Mouse (Mus musculus) kidney, postnatal 0 days (tissue): Measurements from ENCODE around the gene Cuta. TPM values are rescaled to one million over a fixed set of nuclear protein-coding genes. Genes with fewer than 3 reads are reported as not detected.
"Not testable (repeated sequence)": the region's sequence is repeated elsewhere in the genome, so short reads cannot be mapped to it uniquely, and the experiment has no call there.

Experiments used
- ATAC-seq: fragments of 200-750 bp; cut with Nextera tagmentation; replicated peaks from 2 replicates; pipeline ENCODE4 v1.8.0; 2017; ENCODE audit warnings: low read depth, moderate number of reproducible peaks, moderate TSS enrichment, moderate library complexity; ENCODE audit not compliant: low FRiP score
- DNase-seq: peaks from one replicate; pipeline ENCODE4 v3.0.0-alpha.2; 2016; ENCODE audit warnings: low spot score
- H3K27ac ChIP-seq: fragments of 300-500 bp; sonication (generic); 2 replicates; pipeline ENCODE4 v1.5.1; 2014; ENCODE audit warnings: mild to moderate bottlenecking
- H3K27me3 ChIP-seq: fragments of 300-500 bp; sonication (generic); 2 replicates; pipeline ENCODE4 v1.6.1; 2014; ENCODE audit warnings: low read length, mixed read lengths; ENCODE audit not compliant: insufficient read depth
- H3K36me3 ChIP-seq: fragments of 300-500 bp; sonication (generic); 2 replicates; pipeline ENCODE4 v1.6.1; 2014; ENCODE audit warnings: low read length, mixed read lengths; ENCODE audit not compliant: insufficient read depth
- H3K4me1 ChIP-seq: fragments of 300-500 bp; sonication (generic); replicated peaks from 2 replicates; pipeline ENCODE4 v1.6.1; 2014; ENCODE audit warnings: antibody characterized with exemption, low read length, mixed read lengths; ENCODE audit not compliant: insufficient read depth
- H3K4me2 ChIP-seq: fragments of 300-500 bp; sonication (generic); 2 replicates; pipeline ENCODE4 v1.6.1; 2014; ENCODE audit warnings: mild to moderate bottlenecking, low read length, moderate library complexity, mixed read lengths
- H3K4me3 ChIP-seq: fragments of 300-500 bp; sonication (generic); replicated peaks from 2 replicates; pipeline ENCODE4 v1.5.1; 2014; ENCODE audit warnings: low read depth, low read length
- H3K9ac ChIP-seq: fragments of 300-500 bp; sonication (generic); 2 replicates; pipeline ENCODE4 v1.6.1; 2014; ENCODE audit warnings: low read depth, low read length
- H3K9me3 ChIP-seq: fragments of 300-500 bp; sonication (generic); replicated peaks from 2 replicates; pipeline ENCODE4 v1.6.1; 2016; ENCODE audit warnings: low read length, inconsistent platforms, mixed read lengths
- CTCF ChIP-seq: IDR thresholded peaks from 2 replicates; pipeline ENCODE4 v1.5.1; 2016; ENCODE audit warnings: antibody characterized with exemption, low read depth, mild to moderate bottlenecking, moderate library complexity
- WGBS: fragments of 180-500 bp; shearing (Covaris S2); extraction: QIAGEN DNeasy Blood & Tissue Kit; methylation state at CpG from one replicate; pipeline ENCODE4 v1.1.7; 2014; 5-methylcytosine and 5-hydroxymethylcytosine counted together
- polyA plus RNA-seq: library from polyadenylated mRNA; unstranded; fragments of >200 nt; fragmentation: Nextera tagmentation; extraction: Ambion mirVana; gene quantifications from 2 replicates; pipeline ENCODE4 v1.2.1, GENCODE M21; 2015

The Cuta gene
- polyA plus RNA-seq, 1 experiment from 2014 or later = 227 TPM

DNA sequence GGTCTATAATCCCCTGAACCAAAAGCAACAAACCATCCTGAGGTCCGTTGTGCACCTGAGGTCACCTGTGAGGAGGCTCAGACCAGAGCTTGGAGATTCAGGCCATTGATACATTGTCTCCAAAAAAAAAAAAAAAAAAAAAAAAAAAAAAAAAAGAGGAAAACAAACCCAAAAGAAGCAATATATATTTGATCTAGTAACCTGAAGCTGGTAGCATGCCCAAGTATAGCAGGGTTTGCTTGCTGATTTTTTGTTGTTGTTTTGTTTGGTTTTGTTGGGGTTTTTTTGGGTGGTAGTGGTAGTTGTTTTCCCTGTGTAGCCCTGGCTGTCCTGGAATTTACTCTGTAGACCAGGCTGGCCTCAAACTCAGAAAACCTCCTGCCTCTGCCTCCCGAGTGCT is 21.0 kb downstream of the Cuta start:
- DNase-seq = no peak
- no peak overlapping the region for H3K4me3 ChIP-seq
- H3K27me3 ChIP-seq = no peaks in the 10 kb centered on the region
- no peak overlapping the region for H3K27ac ChIP-seq
- H3K4me2 ChIP-seq = peak overlapping the region; percentile 66
- ATAC-seq = no peak
- no peaks in the 10 kb centered on the region for H3K4me1 ChIP-seq
- H3K9ac ChIP-seq = no peak overlapping the region
- 78% methylated on average over 2 of the region's 2 CpGs for WGBS
- H3K36me3 ChIP-seq = no peaks in the 10 kb centered on the region
- TF ChIP-seq CTCF = no peak
- no peaks in the 10 kb centered on the region for H3K9me3 ChIP-seq

DNA sequence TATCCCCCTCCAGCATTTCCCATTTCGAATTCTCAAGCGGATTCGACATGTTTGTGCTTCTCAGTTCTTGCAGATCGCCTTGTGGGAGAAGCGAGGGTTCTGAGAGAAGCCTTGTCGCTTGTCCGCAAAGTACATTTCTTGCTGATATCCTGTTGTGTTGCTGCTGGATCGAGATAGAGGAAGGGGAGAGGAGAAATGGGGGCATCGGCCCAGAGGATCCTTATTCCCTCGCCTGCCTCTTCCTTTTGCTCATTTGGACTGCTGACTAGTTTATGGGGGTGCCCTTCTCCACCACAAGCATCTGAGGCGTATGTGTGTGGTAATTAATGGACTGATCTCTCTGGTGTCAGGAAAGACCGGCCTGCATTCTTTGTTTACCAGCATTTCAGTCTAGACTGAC is 21.8 kb downstream of the Cuta start:
- Histone ChIP-seq H3K9ac (peak overlapping the region; percentile 64), H3K4me2 (peak overlapping the region; percentile 66), H3K4me3 (peak overlapping the region; percentile 65)
- 0% methylated on average over 12 of the region's 12 CpGs for WGBS
- not testable (repeated sequence) for H3K27ac ChIP-seq, H3K36me3 ChIP-seq, DNase-seq, H3K9me3 ChIP-seq, H3K4me1 ChIP-seq, ATAC-seq, H3K27me3 ChIP-seq

DNA sequence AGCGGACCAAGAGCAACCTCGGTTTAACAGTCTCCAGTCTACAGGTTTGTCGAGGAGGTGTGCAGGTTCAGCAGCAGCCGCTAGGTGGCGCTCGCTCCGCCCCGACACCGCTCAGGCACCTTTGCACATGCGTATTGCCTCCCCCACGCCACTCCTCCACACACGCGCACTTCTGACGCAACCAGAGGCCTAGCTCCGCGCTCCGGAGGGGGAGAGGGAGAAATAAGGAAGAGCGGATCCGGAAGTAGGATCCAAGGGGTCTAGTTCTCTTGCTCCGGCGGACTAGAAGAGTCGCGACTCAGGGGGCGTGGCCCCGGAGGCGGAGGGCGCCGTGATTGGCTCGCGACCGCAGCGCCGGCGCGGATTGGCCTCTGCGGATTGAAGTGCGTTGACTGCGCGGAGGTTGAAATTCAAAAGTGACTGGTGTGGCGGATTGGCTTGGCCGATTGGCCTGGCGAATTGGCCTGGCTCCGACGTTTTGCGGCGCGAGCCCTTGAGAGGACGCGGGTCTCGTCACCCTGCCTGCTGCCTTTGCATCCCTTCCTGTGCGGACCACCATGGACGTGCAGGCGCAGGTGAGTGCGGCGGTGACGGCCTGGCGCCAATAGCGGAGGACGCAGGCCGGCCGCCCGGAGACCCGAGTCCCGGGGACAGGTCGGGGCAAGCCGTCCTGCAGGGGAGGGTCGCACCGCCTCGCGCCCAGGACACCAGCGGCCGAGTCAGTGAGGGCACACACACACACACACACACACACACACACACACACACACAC is 22.5 kb downstream of the Cuta start, which contains the start of gene Kifc5b:
Gene Kifc5b, plus strand, starts transcription at position 381 of the 772 bp plus-strand sequence.
- WGBS = under 1% methylated on average over 72 of the region's 72 CpGs
- Histone ChIP-seq H3K27ac (no peak within 1 kb of the TSS; the same call in 1 of the 2 replicates), H3K27me3 (no peaks in the 10 kb centered on the region), H3K4me3 (peak within 1 kb of the TSS; percentile 65), H3K36me3 (no peaks in the 10 kb centered on the region), H3K9ac (peak within 1 kb of the TSS; percentile 64), H3K4me1 (no peaks in the 10 kb centered on the region), H3K4me2 (peak within 1 kb of the TSS; percentile 66), H3K9me3 (no peaks in the 10 kb centered on the region)
- ATAC-seq = peak; percentile 98
- DNase-seq = peak; percentile 99
- peak; percentile 100 for TF ChIP-seq CTCF

DNA sequence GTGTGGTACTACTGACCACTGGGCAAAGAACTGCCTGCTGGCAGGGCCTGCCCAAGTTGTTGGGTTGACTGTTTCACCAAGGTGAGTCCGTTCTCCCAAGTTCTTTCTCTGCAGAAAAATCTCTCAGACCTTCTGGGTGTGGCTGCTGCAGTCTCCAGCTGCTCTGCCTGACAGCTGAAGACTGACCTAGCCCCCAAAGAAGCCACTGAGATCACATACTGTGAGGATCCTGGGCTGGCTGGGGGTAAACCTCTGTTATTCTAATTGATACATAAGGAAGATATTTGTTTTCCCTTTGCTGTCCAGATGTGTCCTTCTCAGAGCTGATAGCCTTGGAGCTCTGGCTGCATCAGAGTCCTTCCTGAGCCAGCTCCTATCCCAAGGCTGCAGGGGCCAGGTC is 24.1 kb downstream of the Cuta start:
- H3K9ac ChIP-seq = no peak overlapping the region
- DNase-seq (no peak), ATAC-seq (no peak)
- no peaks in the 10 kb centered on the region for H3K27me3 ChIP-seq
- WGBS = 63% methylated on average over 1 of the region's 1 CpGs
- H3K9me3 ChIP-seq = no peaks in the 10 kb centered on the region
- H3K4me1 ChIP-seq = no peaks in the 10 kb centered on the region
- no peak for TF ChIP-seq CTCF
- H3K4me2 ChIP-seq = no peak overlapping the region
- no peak overlapping the region for H3K4me3 ChIP-seq
- no peaks in the 10 kb centered on the region for H3K36me3 ChIP-seq
- no peak overlapping the region for H3K27ac ChIP-seq

DNA sequence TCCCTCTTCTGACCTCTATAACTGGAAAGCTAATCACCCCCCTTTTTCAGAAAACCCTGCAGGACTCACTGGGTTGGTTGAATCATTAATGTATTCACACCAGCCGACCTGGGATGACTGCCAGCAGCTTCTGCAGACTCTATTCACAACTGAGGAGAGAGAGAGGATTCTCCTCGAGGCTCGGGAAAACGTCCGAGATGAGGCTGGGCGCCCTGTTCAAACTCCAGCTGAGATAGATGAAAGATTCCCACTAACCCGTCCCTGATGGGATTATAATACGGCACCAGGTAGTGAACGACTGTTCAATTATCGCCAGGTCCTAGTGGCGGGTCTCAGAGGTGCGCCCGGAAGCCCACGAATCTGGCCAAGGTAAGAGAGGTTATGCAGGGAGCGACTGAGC is 31.9 kb downstream of the Cuta start:
- 93% methylated on average over 14 of the region's 15 CpGs for WGBS
- not testable (repeated sequence) for H3K4me2 ChIP-seq

DNA sequence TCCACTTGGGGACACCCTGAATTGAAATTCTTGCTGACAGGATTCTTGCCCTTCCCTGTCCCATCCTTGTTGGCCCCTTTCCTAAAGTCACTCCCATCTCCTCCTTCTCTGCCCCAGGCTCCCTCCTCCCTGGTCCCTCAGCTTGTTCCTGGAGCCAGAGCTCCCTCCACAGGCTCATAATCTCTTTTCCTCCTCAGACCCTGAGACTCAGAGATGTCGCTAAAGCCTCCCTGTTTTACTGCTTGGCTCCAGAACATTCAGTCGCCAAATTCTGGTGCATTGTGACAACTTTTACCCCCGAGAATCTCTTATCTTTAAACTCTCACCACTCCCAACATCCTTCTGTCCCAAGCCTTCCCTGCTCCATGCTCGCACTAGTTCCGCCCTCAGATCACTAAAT is 35.0 kb downstream of the Cuta start:
- H3K4me2 ChIP-seq = no peak overlapping the region
- ATAC-seq = no peak
- DNase-seq = no peak
- H3K27ac ChIP-seq = no peak overlapping the region
- no peak overlapping the region for H3K9ac ChIP-seq
- no peaks in the 10 kb centered on the region for H3K4me1 ChIP-seq
- no peaks in the 10 kb centered on the region for H3K36me3 ChIP-seq
- H3K9me3 ChIP-seq = no peaks in the 10 kb centered on the region
- no peak overlapping the region for H3K4me3 ChIP-seq
- TF ChIP-seq CTCF = peak; percentile 16; the same call in 1 of the 2 replicates
- H3K27me3 ChIP-seq = no peaks in the 10 kb centered on the region
- 52% methylated on average over 5 of the region's 5 CpGs for WGBS

More for the DNA sequence above, 31.9 kb downstream of the Cuta start:
- ATAC-seq, H3K36me3 ChIP-seq, H3K4me3 ChIP-seq, H3K27ac ChIP-seq, H3K9me3 ChIP-seq, DNase-seq, H3K9ac ChIP-seq, H3K27me3 ChIP-seq, H3K4me1 ChIP-seq: not testable (repeated sequence)

DNA sequence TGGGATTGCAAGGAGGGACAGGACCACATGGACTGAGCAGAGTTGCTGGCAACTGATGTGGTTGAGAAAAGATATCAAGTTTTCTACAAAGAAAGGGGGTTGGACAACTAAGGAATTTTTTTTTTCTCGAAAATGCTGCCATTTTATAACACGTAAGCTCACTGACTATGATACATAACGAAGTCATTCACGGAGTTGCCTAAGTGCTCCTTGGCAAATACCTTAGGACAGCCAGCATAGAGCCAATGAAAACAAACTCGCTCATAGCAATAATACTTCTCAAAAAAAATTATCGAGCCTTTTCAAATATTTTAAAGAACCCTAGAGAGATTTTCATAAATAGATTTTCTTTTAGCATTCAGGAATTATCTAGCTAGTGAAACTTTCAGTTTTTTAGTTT is 38.5 kb downstream of the Cuta start:
- TF ChIP-seq CTCF = no peak
- WGBS = 82% methylated on average over 6 of the region's 6 CpGs

More for the DNA sequence above, 38.5 kb downstream of the Cuta start:
- H3K9ac ChIP-seq = no peak overlapping the region
- H3K4me3 ChIP-seq = no peak overlapping the region
- H3K4me2 ChIP-seq = no peak overlapping the region
- no peaks in the 10 kb centered on the region for H3K9me3 ChIP-seq
- H3K36me3 ChIP-seq = no peaks in the 10 kb centered on the region
- H3K27me3 ChIP-seq = no peaks in the 10 kb centered on the region
- DNase-seq = no peak
- ATAC-seq = no peak
- H3K27ac ChIP-seq = no peak overlapping the region
- H3K4me1 ChIP-seq = no peaks in the 10 kb centered on the region
